ENCODE assay signal across 14 mouse cellular contexts in genomic region chr5:43358928-43359765, GRCm38 (mm10).
DNase-seq lines count a peak whose midpoint lies in the region.
"Had no signal": no experiment of that assay in that cellular context is flagged by ENCODE, and none has a peak within 500 bp of the region (broad histone marks: within the 10 kb centered on the region; RNA-seq: fewer than 3 reads in every experiment).

No protein-coding gene starts in this region.

- DNase-seq in layer of hippocampus, adult 11-12 months (ENCODE audit: low spot score): peak; percentile 23
- no peak for DNase-seq in layer of hippocampus, postnatal 25 days (ENCODE audit: extremely low spot score in 1 of 2, low spot score in 1 of 2)
- DNase-seq in 3134 (ENCODE audit: extremely low read depth, insufficient read length, low spot score) (peak; percentile 63), 3T3-L1 (ENCODE audit: low read depth, low spot score) (peak; percentile 78)
- DNase-seq in brain, adult 2 months (ENCODE audit: low read depth, low spot score): peak; percentile 90
- no peak for DNase-seq in testis, postnatal 14 days (ENCODE audit: low spot score)
- DNase-seq in ovary, postnatal 36 days (ENCODE audit: low spot score): no peak
- DNase-seq: adrenal gland, adult 2 months; cerebellum, postnatal 25 days; heart, postnatal 14 days; kidney, adult 2 months; kidney, postnatal 10 days; midbrain, embryonic 14.5 days; right cerebral cortex, postnatal 4 days had no signal

Comparison
In these comparisons a context has a peak if more than half of its experiments do, and no peak if none do; other contexts are left out.
1. DNase-seq: peak in layer of hippocampus, adult 11-12 months (single experiment), 3134 (single experiment), 3T3-L1 (single experiment) and brain, adult 2 months (single experiment); none in layer of hippocampus, postnatal 25 days (0 of 2), testis, postnatal 14 days (single experiment) and ovary, postnatal 36 days (single experiment).